Mouse (Mus musculus) right cerebral cortex, postnatal 4 days (tissue): Measurements from ENCODE around the gene Uck2.

Experiments
- DNase-seq: peaks from one replicate; pipeline ENCODE4 v3.0.0-alpha.2; 2022

The Uck2 gene

DNA sequence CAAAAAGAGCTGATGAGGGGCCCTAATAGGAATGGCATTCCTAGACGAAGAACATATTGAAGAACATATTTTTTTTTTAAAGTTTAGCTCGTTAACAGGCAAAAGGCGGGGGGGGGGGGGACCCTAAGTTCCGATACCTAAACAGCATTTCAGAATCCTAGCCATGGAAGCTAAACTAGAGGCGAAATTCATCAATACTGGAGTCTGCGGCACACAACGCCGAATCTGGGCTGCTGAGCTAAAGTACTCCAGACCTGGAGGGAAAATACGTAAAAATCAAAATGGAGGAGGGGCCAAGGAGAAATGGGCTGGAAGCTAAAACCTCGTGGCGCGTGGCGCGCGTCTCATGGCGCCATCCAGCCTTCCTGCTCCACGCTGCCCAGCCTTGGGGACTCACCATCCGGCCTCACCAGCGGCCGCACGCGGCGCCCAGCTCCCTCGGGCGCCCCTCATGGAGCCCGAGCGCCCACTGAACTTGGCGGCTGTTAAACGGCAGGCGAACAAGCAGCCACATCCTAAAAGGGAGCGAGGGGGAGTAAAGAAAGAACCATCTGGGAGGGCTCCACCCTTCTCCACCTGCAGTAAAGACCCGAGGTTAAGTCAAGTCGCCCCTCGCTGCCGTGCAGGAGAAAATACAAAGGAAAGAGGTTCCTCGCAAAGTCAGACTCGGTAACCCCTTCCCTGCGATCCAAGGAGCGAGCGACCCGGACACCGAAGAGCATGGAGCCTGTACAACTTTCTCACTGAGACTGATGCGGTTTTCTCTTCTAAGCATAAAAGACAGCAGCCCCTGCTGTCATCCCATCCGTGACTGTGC, 1.5 kb downstream of the Uck2 start:
- DNase-seq: peak; percentile 67

- DNase-seq: no peak
These were observed 2.4 kb downstream of the Uck2 start for GRCm38 (mm10) chr1:167282768-167283167.

DNA sequence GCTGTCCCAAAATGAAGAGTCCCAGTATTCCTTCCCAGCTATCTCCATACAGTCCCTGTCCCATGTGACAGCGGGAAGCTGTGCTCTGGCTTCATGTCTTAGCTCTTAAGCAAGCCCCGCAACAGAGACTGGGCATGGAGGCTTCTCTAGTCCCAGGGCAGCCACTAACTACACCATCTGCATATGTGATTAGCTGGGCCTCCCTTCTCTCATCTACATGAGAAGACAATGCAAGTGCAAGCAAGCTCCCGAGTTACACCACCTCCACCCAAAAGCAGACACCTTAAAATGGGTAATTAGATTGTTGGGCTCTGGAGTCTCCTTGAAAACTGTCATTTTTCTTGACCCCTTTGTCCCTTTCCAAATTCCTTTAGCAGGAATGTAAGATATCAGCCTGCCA, 3.0 kb downstream of the Uck2 start:
- DNase-seq: no peak

- DNase-seq: no peak
These were observed 5.1 kb downstream of the Uck2 start for GRCm38 (mm10) chr1:167280061-167280460.

- DNase-seq: no peak
These were observed 5.9 kb downstream of the Uck2 start for GRCm38 (mm10) chr1:167279160-167279715.

DNA sequence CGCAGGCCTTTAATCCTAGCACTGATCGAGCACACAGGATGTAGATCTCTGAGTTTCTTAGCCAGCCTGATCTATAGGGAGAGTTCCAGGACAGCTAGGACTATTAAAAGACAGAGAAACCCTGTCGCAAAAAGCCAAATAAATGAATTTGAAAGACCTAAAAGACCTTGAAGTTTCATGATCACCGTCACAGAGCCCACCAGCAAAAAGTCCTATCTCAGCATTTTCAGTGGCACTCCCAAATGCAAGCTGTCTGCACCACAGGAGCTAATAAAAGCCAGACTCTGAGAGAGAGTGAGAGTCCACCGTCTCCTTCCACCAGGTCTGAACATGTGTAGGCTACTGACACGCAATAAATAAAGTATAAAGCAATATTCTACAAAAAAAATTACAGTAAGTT, 6.7 kb downstream of the Uck2 start:
- DNase-seq: no peak

GRCm38 (mm10) chr1:167274646-167275390, 10.3 kb downstream of the Uck2 start:
- DNase-seq: no peak

- no peak for DNase-seq
These were observed 11.5 kb downstream of the Uck2 start for GRCm38 (mm10) chr1:167273380-167274163.

DNA sequence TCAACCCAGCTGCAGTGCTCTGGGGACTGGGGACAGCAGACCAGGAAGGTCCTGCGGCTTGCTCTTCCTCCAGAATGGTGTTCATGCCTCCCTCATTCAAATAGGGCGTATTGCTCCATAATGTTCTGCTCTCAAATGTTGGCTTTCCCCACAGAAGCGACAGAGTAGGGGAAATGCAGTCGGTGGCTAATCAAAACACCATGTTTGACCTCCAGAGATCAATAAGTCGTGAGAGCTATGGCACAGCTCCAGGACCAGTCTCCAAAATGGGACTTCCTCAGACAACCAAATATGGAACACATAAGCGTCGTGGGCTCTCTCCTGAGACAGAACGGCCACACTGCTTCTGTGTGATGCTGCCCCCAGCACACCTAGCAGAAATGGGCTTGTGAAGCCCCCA, 13.3 kb downstream of the Uck2 start:
- no peak for DNase-seq

GRCm38 (mm10) chr1:167271304-167271703, 13.8 kb downstream of the Uck2 start:
- DNase-seq: no peak

DNA sequence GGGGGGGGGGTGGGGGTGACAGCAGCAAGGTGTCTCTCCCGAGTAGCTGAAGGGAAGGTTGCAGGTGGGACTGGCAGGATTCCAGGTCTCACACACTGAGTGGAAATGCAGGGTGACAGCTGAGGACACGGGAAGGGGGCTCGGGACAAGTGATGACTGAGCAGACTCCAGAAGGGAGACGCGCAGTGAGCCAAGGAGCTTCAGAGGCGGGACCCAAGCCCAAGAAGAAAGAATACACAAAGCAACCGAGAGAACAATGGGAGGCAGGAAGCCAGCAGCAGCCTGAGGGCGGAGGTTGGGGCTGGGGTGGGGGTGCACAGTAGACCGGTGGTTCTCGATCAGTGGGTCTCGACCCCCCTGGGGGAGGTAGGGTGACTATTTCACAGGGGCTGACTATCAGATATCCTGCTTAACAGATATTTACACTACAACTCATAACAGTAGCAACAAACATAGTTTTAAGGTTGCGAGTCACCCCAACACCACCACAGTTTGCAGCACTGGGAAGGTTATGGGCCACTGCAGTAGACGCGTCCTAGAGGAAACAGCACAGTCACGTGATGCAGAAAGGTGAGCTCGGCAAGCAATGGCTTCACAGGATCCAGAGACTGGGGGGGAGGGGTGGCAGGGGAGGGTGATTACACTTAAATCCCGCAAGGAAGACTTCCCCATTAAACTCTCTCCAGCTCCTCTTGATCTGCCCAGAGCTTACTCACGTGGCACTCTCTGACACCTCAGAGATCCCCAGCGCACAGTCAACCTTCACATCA, 14.6 kb downstream of the Uck2 start:
- peak; percentile 44 for DNase-seq

- DNase-seq: peak; percentile 80
These were observed 15.3 kb downstream of the Uck2 start for GRCm38 (mm10) chr1:167269856-167270270.

GRCm38 (mm10) chr1:167269350-167269811, 15.7 kb downstream of the Uck2 start:
- no peak for DNase-seq

DNA sequence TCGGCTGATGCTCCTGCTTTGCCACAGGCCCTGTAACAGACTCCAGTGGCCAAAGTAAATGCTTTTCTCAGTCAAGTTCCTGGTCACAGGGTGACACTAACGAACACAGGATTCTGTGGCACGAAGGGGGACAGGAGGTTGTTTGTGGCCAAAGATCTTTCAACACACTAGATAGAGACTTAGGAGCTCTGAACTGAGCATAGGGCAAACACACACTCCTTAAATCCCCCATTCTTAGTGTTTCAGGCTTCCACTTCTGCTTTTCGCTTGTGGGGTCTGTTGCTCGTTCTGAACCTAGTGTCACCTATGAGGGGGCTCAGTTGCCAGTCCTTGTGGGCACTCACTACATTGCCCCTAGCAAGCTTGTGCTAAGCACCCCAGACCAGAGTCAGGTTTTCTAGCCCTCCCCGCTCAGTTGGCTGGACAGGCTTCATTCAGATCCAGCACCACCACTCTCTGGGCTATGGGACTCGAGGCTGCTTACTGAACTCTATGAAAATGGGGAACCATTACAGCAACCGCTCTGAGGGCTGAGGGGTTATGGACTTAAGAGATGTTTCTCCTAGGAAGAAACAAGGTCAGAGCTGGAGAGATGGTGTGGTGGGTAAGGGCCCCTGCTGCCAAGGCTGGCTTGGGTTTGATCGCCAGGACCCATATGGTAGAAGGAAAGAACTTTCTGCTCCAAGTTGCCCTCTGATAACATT, 16.6 kb downstream of the Uck2 start:
- DNase-seq: no peak

GRCm38 (mm10) chr1:167266720-167267119, 18.4 kb downstream of the Uck2 start:
- no peak for DNase-seq

- no peak for DNase-seq
These were observed 19.8 kb downstream of the Uck2 start for GRCm38 (mm10) chr1:167265366-167265765.

- no peak for DNase-seq
These were observed 22.6 kb downstream of the Uck2 start for GRCm38 (mm10) chr1:167262489-167263041.

GRCm38 (mm10) chr1:167261750-167262149, 23.4 kb downstream of the Uck2 start:
- no peak for DNase-seq

GRCm38 (mm10) chr1:167259702-167260101, 25.4 kb downstream of the Uck2 start:
- peak; percentile 49 for DNase-seq

- no peak for DNase-seq
These were observed 28.3 kb downstream of the Uck2 start for GRCm38 (mm10) chr1:167256724-167257302.

- no peak for DNase-seq
These were observed 31.5 kb downstream of the Uck2 start for GRCm38 (mm10) chr1:167253579-167253978.
